Mouse (Mus musculus) left cerebral cortex, adult 2 months (tissue): ENCODE measurements around the gene Pabpn1l. TPM values are rescaled to one million over a fixed set of nuclear protein-coding genes. Genes with fewer than 3 reads are reported as not detected.
A peak's percentile ranks its signal among the peaks of the same experiment; 100 is the strongest.

Source experiments
- DNase-seq, 2 experiments: peaks; one replicate each; pipeline ENCODE4 v3.0.0; 2021 to 2022; ENCODE audit warnings: low spot score in 2 of 2, mixed read lengths in 1 of 2; ENCODE audit errors: extremely low spot score in 1 of 2
- H3K27ac ChIP-seq: fragments of 200-600 bp; 2 replicates; pipeline ENCODE4 v1.8.1; 2022
- H3K4me3 ChIP-seq: fragments of 200-600 bp; 2 replicates; pipeline ENCODE4 v1.8.1; 2022
- CTCF ChIP-seq: fragments of 200-600 bp; IDR thresholded peaks from 2 replicates; pipeline ENCODE4 v1.8.1; 2022; ENCODE audit warnings: antibody characterized with exemption, mild to moderate bottlenecking, moderate library complexity
- intact Hi-C: fragments of 180-260 bp; cut with DNase I; formaldehyde crosslinking; loops from one replicate; pipeline ENCODE4 v1.15.1; 2025
- long read RNA-seq, 2 experiments: library from polyadenylated mRNA; stranded (forward); transcript quantifications; one replicate each; pipeline ENCODE4 v2.0.0; 2021; ENCODE audit warnings: borderline mapping rate in 2 of 2
- total RNA-seq, 2 experiments: library from RNA; stranded (reverse); gene quantifications; 2 replicates each; pipeline ENCODE4 v1.2.3; 2021

Pabpn1l gene
- total RNA-seq: not detected
- long read RNA-seq, experiment 1: 0 reads
- long read RNA-seq, experiment 2: 0 reads

DNA sequence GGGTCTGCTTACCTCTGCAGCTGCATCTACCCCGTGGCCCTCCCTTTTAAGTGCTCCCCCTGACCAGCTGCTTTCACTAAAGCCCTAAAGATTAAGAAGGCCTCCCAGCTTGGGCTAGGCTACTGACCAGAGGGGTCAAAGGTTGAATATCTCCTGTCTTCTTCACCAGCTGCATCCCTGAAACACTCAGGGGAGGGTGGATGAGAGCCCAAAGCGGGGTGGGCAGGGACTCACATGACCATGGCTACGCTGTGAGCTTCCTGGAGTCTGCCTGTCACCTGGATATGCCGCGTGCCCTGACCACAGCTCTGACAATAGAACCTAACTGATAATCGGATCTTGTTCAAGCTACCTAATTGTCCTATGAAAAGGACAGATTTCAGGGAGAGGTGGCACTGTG, at the start of gene Pabpn1l:
Gene Pabpn1l, minus strand, starts transcription at position 13 of the 400 bp plus-strand sequence.
- Histone ChIP-seq H3K27ac (no peak within 1 kb of the TSS), H3K4me3 (no peak within 1 kb of the TSS)
- no peak for DNase-seq
- intact Hi-C loops: loop anchor here (10.0 kb wide), 1 partner anchor 572 kb away; no protein-coding TSS in a partner anchor
- no peak for TF ChIP-seq CTCF

DNA sequence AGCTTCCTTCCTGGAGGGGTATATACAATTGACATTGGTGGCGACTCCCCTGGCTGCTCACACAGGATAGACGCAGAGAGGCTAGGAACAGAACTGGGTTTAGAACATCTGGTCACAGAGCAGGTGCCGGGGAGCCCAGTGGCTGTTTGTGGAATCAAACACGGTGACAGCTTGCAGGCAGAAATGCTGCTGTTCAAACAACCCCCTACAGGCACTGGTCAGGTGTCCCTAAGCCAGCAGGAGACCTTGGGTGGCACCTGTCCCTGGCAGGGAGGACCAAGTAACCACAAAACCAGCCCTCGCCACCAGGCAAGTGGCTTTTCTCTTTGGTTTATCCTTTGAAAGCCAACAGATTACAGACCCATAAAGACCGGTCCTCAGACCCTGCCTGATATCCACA, 49.4 kb upstream of the Pabpn1l start:
- intact Hi-C loops: no loop called here
- TF ChIP-seq CTCF: no peak
- Histone ChIP-seq H3K27ac (no peak overlapping the region), H3K4me3 (no peak overlapping the region)
- no peak for DNase-seq

GRCm38 (mm10) chr8:122670718-122671117, 48.2 kb upstream of the Pabpn1l start:
- no peak overlapping the region for H3K4me3 ChIP-seq
- intact Hi-C loops: no loop called here
- no peak for DNase-seq
- no peak for TF ChIP-seq CTCF
- H3K27ac ChIP-seq: no peak overlapping the region

DNA sequence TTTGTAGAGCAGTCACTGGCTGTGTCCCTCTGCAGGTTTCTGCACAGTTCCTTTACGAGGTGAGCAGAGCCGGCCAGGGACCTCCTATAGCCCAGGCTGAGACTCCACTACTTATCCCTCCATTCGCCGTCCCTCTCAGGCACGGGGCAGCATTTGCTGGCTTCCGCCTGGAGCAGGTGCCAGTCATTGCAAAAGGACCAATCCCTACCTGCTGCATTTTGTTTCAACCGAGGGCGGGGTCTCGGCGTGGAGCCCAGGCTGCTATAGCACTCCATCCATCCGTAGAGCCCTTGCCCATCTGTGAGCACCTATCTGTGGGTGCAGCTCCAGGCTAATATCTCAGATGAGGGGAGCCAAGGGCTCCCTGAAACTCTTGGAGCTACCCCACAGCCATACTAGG, 47.5 kb upstream of the Pabpn1l start:
- Histone ChIP-seq H3K27ac (no peak overlapping the region), H3K4me3 (no peak overlapping the region)
- intact Hi-C loops: no loop called here
- TF ChIP-seq CTCF: no peak
- DNase-seq: no peak

DNA sequence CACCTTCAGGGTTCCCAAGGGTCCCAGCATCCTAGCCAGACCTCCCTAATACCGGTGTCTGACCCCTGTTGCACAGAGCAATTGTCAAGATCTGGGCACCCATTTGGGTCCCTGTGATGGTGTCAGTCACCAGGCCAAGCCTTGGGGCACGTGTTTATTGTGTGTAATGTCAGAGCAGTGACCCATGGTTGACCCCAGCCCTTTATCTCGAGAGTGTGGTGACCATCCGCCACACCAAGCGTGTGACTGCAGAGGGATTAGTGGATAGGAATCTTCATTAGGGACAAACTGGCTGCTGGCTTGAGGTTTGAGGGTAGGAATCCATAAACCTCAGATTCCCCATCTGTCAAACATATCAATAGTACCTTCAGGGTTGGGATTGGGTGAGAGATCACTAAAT, 46.8 kb upstream of the Pabpn1l start:
- Histone ChIP-seq H3K27ac (no peak overlapping the region), H3K4me3 (no peak overlapping the region)
- TF ChIP-seq CTCF: no peak
- no peak for DNase-seq
- intact Hi-C loops: loop anchor here (5.0 kb wide), 1 partner anchor 207 kb away; the partner anchor contains the start of gene Snai3

GRCm38 (mm10) chr8:122667854-122668253, 45.3 kb upstream of the Pabpn1l start:
- H3K27ac ChIP-seq: peak overlapping the region; percentile 65; the same call in 1 of the 2 replicates
- no peak for TF ChIP-seq CTCF
- intact Hi-C loops: loop anchor here (1.0 to 5.0 kb wide), 3 partner anchors 9 to 206 kb away; partner anchors contain the start of gene Snai3

GRCm38 (mm10) chr8:122666827-122667226, 44.3 kb upstream of the Pabpn1l start:
- DNase-seq: peak; percentile 50 to 60
- intact Hi-C loops: loop anchor here (1.0 to 5.0 kb wide), 3 partner anchors 10 to 205 kb away; partner anchors contain the start of gene Snai3

More at GRCm38 (mm10) chr8:122667854-122668253, 45.3 kb upstream of the Pabpn1l start:
- DNase-seq: peak; percentile 49 to 84
- H3K4me3 ChIP-seq: no peak overlapping the region

DNA sequence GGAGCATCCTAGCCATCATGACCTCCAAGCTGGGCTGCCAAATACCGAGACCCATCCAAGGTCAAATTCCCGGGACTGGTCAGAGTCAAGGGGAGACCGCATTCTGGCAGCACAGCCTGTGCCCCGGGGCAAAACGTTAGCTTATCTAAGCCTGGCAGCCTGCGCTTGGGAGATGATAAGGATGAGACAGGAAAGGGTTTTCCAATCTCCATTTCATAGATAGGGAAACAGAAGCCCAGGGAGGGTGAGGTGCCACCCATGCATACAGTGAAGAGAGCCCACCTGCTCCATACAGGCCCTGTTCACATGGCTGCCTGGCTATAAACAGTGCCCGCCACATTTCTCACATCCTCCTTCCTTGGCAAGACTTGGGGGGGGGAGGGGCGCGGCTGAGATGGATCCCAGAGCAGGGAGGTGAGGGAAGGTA, 43.8 kb upstream of the Pabpn1l start:
- intact Hi-C loops: loop anchor here (2.0 to 5.0 kb wide), 2 partner anchors 26 to 204 kb away; partner anchors contain the start of gene Snai3
- Histone ChIP-seq H3K4me3 (no peak overlapping the region), H3K27ac (peak overlapping the region; percentile 65)
- no peak for DNase-seq
- no peak for TF ChIP-seq CTCF

More at GRCm38 (mm10) chr8:122666827-122667226, 44.3 kb upstream of the Pabpn1l start:
- no peak for TF ChIP-seq CTCF
- Histone ChIP-seq H3K4me3 (no peak overlapping the region), H3K27ac (peak overlapping the region; percentile 65)

DNA sequence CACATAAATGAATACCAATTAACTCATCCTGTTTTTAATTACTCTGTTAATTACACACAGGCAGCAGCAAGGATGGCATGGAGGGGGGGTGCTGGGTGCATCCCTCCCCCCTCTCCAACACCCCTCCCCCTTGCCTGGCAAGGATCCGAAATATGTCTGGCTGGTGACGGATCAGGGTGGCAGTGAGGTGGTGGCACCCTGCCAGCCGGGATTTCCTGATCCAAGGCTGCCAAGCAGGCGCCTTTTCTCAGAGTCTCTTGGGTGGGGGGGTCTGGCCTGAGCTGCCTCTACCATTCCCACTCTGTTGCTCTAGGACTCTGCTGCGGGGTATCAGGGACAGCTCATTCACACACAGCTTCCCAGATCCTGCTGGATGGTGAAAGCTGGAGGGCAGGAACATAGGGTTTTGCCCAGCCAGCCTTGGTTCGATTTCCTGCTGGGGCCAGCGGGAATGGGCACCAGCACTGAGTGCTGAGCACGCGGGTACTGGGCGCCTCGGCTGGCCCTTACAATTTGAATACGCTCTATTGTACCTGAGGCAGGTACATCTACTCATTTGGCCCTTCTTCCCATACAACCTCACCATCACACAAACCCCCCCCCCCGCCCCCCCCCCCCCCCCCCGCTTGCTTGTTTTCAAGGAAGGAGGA, 43.3 kb upstream of the Pabpn1l start:
- Histone ChIP-seq H3K4me3 (no peak overlapping the region), H3K27ac (peak overlapping the region; percentile 53)
- no peak for DNase-seq
- TF ChIP-seq CTCF: no peak
- intact Hi-C loops: loop anchor here (2.0 to 5.0 kb wide), 2 partner anchors 25 to 203 kb away; partner anchors contain the start of gene Snai3

- DNase-seq: no peak
- intact Hi-C loops: loop anchor here (5.0 kb wide), 1 partner anchor 203 kb away; the partner anchor contains the start of gene Snai3
- H3K4me3 ChIP-seq: no peak overlapping the region
- no peak; the same call in 1 of the 2 replicates for TF ChIP-seq CTCF
- peak overlapping the region; percentile 53 for H3K27ac ChIP-seq
These were observed 42.7 kb upstream of the Pabpn1l start for GRCm38 (mm10) chr8:122665221-122665620.

- no peak for TF ChIP-seq CTCF
- Histone ChIP-seq H3K4me3 (no peak overlapping the region), H3K27ac (no peak overlapping the region)
- intact Hi-C loops: no loop called here
- DNase-seq: no peak
These were observed 41.1 kb upstream of the Pabpn1l start for GRCm38 (mm10) chr8:122663670-122664069.

- TF ChIP-seq CTCF: no peak
- Histone ChIP-seq H3K27ac (no peak overlapping the region), H3K4me3 (no peak overlapping the region)
- intact Hi-C loops: no loop called here
- no peak for DNase-seq
These were observed 40.6 kb upstream of the Pabpn1l start for GRCm38 (mm10) chr8:122663106-122663505.
